Mouse (Mus musculus) urinary bladder, postnatal 10 days (tissue): ENCODE measurements around the gene Reep1.
"Not testable (repeated sequence)": the region's sequence is repeated elsewhere in the genome, so short reads cannot be mapped to it uniquely, and the experiment has no call there.

Experiments
- DNase-seq: peaks from one replicate; pipeline ENCODE4 v3.0.0; 2022; ENCODE audit warnings: low spot score

Reep1 gene

GRCm38 (mm10) chr6:71846906-71847305 is 139.5 kb downstream of the Reep1 start:
- DNase-seq, result not testable (repeated sequence)
